Mouse (Mus musculus): Measurements from ENCODE around the gene Mta3. TPM values are rescaled to one million over a fixed set of nuclear protein-coding genes. Genes with fewer than 3 reads are reported as not detected.

Gene Mta3
- polyA plus RNA-seq, 1 experiment from 2014 or later = 63.0 TPM

DNA sequence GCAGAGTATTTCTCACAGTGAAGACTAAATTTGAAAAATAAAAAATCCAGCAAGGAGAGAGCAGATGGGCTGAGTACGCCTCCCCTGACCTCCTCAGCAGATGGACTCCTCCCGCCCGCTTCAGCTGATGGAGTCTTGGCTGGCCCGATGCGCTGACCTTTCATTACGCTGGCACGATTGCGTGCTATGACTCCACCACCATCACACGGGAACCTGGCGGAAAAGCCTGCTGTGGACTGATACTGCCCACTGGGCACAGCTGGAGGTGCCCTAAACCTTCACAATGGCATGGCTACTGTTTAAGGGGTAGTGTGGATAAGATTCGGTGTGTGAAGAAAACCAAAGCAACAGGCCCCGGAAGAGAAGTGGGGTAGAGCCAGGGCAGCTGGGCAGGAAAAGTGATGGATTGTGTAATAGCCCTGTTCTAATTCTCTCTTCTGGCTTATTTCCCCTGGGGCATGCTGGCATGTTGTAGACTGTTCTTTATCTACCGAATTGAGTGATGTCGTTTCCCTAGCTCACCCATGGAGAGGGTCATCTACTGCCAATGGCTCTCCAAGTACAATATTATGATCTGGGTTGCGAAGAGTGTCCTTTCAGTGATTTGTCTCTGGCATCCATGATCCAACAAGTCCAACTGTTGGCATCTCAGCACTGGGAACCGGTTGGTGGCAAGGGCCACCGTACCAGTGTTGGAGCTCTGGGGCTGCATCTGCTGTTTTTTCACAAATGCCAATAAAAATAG is 106.4 kb downstream of the Mta3 start:
- 92% methylated on average over 17 of the region's 17 CpGs for WGBS
- no peaks in the 10 kb centered on the region for H3K9me3 ChIP-seq (ENCODE audit: control insufficient read depth, low read length)
- DNase-seq (ENCODE audit: low spot score) (no peak), ATAC-seq (replicated peaks; ENCODE audit: low FRiP score) (no peak)
- no peaks in the 10 kb centered on the region for H3K27me3 ChIP-seq (replicated peaks; ENCODE audit: control insufficient read depth, insufficient read depth, low read length)
- H3K36me3 ChIP-seq (ENCODE audit: control insufficient read depth, insufficient read depth, low read length) = peaks cover 7% of the 10 kb centered on the region; the same call in 1 of the 2 replicates
- no peak overlapping the region for H3K27ac ChIP-seq (ENCODE audit: low read depth, low read length)
- no peak overlapping the region for H3K4me2 ChIP-seq
- no peak overlapping the region for H3K9ac ChIP-seq (ENCODE audit: low read depth, low read length)
- H3K4me3 ChIP-seq (ENCODE audit: low read depth, low read length) = no peak overlapping the region
- H3K4me1 ChIP-seq (replicated peaks; ENCODE audit: control insufficient read depth, insufficient read depth, low read length) = peaks cover 31% of the 10 kb centered on the region

- H3K9ac ChIP-seq (ENCODE audit: low read depth, low read length) = no peak overlapping the region
- DNase-seq (ENCODE audit: low spot score) (no peak), ATAC-seq (replicated peaks; ENCODE audit: low FRiP score) (no peak)
- H3K27ac ChIP-seq (ENCODE audit: low read depth, low read length) = no peak overlapping the region
- no peak overlapping the region for H3K4me3 ChIP-seq (ENCODE audit: low read depth, low read length)
- H3K4me1 ChIP-seq (replicated peaks; ENCODE audit: control insufficient read depth, insufficient read depth, low read length) = peaks cover 25% of the 10 kb centered on the region
- H3K36me3 ChIP-seq (ENCODE audit: control insufficient read depth, insufficient read depth, low read length) = peaks cover 7% of the 10 kb centered on the region; the same call in 1 of the 2 replicates
- no peaks in the 10 kb centered on the region for H3K9me3 ChIP-seq (ENCODE audit: control insufficient read depth, low read length)
- 83% methylated on average over 4 of the region's 4 CpGs for WGBS
- no peaks in the 10 kb centered on the region for H3K27me3 ChIP-seq (replicated peaks; ENCODE audit: control insufficient read depth, insufficient read depth, low read length)
- H3K4me2 ChIP-seq = no peak overlapping the region
Measured at GRCm38 (mm10) chr17:83813050-83813449, 107.1 kb downstream of the Mta3 start.

GRCm38 (mm10) chr17:83816996-83817395 is 111.0 kb downstream of the Mta3 start:
- 74% methylated on average over 7 of the region's 7 CpGs for WGBS
- H3K27ac ChIP-seq (ENCODE audit: low read depth, low read length) = no peak overlapping the region

GRCm38 (mm10) chr17:83819503-83819902 is 113.5 kb downstream of the Mta3 start:
- Histone ChIP-seq H3K9me3 (ENCODE audit: control insufficient read depth, low read length) (no peaks in the 10 kb centered on the region), H3K4me3 (ENCODE audit: low read depth, low read length) (no peak overlapping the region), H3K27me3 (replicated peaks; ENCODE audit: control insufficient read depth, insufficient read depth, low read length) (no peaks in the 10 kb centered on the region), H3K4me2 (no peak overlapping the region), H3K27ac (ENCODE audit: low read depth, low read length) (no peak overlapping the region), H3K36me3 (ENCODE audit: control insufficient read depth, insufficient read depth, low read length) (0 out of 2 replicates have a peak, but pooled peaks cover 2% of the 10 kb centered on the region), H3K4me1 (replicated peaks; ENCODE audit: control insufficient read depth, insufficient read depth, low read length) (0 out of 2 replicates have a peak, but pooled peaks cover 3% of the 10 kb centered on the region), H3K9ac (ENCODE audit: low read depth, low read length) (no peak overlapping the region)
- DNase-seq (ENCODE audit: low spot score) (no peak), ATAC-seq (replicated peaks; ENCODE audit: low FRiP score) (no peak)
- WGBS = 66% methylated on average over 8 of the region's 8 CpGs

More at GRCm38 (mm10) chr17:83816996-83817395, 111.0 kb downstream of the Mta3 start:
- Histone ChIP-seq H3K9me3 (ENCODE audit: control insufficient read depth, low read length) (no peaks in the 10 kb centered on the region), H3K4me1 (replicated peaks; ENCODE audit: control insufficient read depth, insufficient read depth, low read length) (0 out of 2 replicates have a peak, but pooled peaks cover 3% of the 10 kb centered on the region), H3K36me3 (ENCODE audit: control insufficient read depth, insufficient read depth, low read length) (0 out of 2 replicates have a peak, but pooled peaks cover 2% of the 10 kb centered on the region), H3K4me3 (ENCODE audit: low read depth, low read length) (no peak overlapping the region), H3K4me2 (no peak overlapping the region), H3K27me3 (replicated peaks; ENCODE audit: control insufficient read depth, insufficient read depth, low read length) (no peaks in the 10 kb centered on the region), H3K9ac (ENCODE audit: low read depth, low read length) (no peak overlapping the region)
- ATAC-seq (replicated peaks; ENCODE audit: low FRiP score) (no peak), DNase-seq (ENCODE audit: low spot score) (no peak)

DNA sequence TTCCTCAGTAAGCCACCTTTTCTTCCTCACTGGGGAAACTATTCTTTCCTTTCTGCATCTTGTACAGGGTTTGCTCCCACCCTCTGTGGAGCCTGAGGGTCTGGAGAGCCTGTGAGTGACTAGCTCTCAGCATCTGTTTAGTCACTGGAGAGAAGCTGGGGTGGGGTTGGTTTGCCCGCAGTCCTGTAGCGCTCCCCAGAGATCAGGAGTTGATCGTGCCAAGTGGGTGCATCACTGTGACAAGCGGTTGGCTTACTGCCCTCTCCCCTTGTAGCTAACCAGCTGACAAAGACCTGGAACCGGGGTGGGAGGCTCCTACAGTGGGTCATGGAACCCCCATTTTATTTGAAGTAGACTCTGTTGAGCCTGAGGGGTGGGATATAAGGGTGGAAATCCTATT is 114.7 kb downstream of the Mta3 start:
- WGBS = 87% methylated on average over 5 of the region's 5 CpGs
- Histone ChIP-seq H3K4me2 (no peak overlapping the region), H3K9me3 (ENCODE audit: control insufficient read depth, low read length) (no peaks in the 10 kb centered on the region), H3K9ac (ENCODE audit: low read depth, low read length) (no peak overlapping the region), H3K4me1 (replicated peaks; ENCODE audit: control insufficient read depth, insufficient read depth, low read length) (0 out of 2 replicates have a peak, but pooled peaks cover 3% of the 10 kb centered on the region), H3K36me3 (ENCODE audit: control insufficient read depth, insufficient read depth, low read length) (no peaks in the 10 kb centered on the region), H3K27ac (ENCODE audit: low read depth, low read length) (no peak overlapping the region), H3K4me3 (ENCODE audit: low read depth, low read length) (no peak overlapping the region), H3K27me3 (replicated peaks; ENCODE audit: control insufficient read depth, insufficient read depth, low read length) (no peaks in the 10 kb centered on the region)
- ATAC-seq (replicated peaks; ENCODE audit: low FRiP score) = no peak
- DNase-seq (ENCODE audit: low spot score) = no peak

- H3K9me3 ChIP-seq (ENCODE audit: control insufficient read depth, low read length) = no peaks in the 10 kb centered on the region
- DNase-seq (ENCODE audit: low spot score) (no peak), ATAC-seq (replicated peaks; ENCODE audit: low FRiP score) (no peak)
- H3K9ac ChIP-seq (ENCODE audit: low read depth, low read length) = no peak overlapping the region
- H3K27ac ChIP-seq (ENCODE audit: low read depth, low read length) = no peak overlapping the region
- 0 out of 2 replicates have a peak, but pooled peaks cover 3% of the 10 kb centered on the region for H3K4me1 ChIP-seq (replicated peaks; ENCODE audit: control insufficient read depth, insufficient read depth, low read length)
- H3K36me3 ChIP-seq (ENCODE audit: control insufficient read depth, insufficient read depth, low read length) = no peaks in the 10 kb centered on the region
- WGBS = 74% methylated on average over 3 of the region's 3 CpGs
- no peak overlapping the region for H3K4me2 ChIP-seq
- H3K27me3 ChIP-seq (replicated peaks; ENCODE audit: control insufficient read depth, insufficient read depth, low read length) = no peaks in the 10 kb centered on the region
- no peak overlapping the region for H3K4me3 ChIP-seq (ENCODE audit: low read depth, low read length)
Measured at GRCm38 (mm10) chr17:83821876-83822275, 115.9 kb downstream of the Mta3 start.

DNA sequence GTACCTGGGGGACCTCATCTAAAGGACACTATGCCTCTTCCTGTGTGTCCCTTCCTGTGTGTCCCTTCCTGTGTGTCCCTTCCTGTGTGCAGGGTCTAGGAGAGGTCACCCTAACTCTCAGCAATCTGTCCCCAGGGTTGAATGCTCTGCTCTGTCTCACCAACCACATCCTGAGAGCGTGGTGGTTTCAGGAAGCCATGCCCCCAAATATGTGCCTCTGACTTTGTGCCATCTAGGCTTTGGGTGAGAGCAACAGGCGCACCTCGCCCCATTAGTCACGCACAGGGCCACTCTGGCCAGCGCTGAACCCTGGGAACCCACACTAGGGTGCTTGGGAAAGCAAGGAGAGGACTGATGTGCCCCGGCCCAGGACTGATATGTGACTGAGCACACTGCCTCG is 117.9 kb downstream of the Mta3 start:
- ATAC-seq (replicated peaks; ENCODE audit: low FRiP score) (no peak), DNase-seq (ENCODE audit: low spot score) (no peak)
- Histone ChIP-seq H3K4me1 (replicated peaks; ENCODE audit: control insufficient read depth, insufficient read depth, low read length) (0 out of 2 replicates have a peak, but pooled peaks cover 3% of the 10 kb centered on the region), H3K9me3 (ENCODE audit: control insufficient read depth, low read length) (no peaks in the 10 kb centered on the region), H3K4me3 (ENCODE audit: low read depth, low read length) (no peak overlapping the region), H3K27ac (ENCODE audit: low read depth, low read length) (no peak overlapping the region), H3K9ac (ENCODE audit: low read depth, low read length) (no peak overlapping the region), H3K4me2 (no peak overlapping the region), H3K27me3 (replicated peaks; ENCODE audit: control insufficient read depth, insufficient read depth, low read length) (no peaks in the 10 kb centered on the region), H3K36me3 (ENCODE audit: control insufficient read depth, insufficient read depth, low read length) (no peaks in the 10 kb centered on the region)
- 79% methylated on average over 7 of the region's 7 CpGs for WGBS

GRCm38 (mm10) chr17:83829356-83829755 is 123.4 kb downstream of the Mta3 start:
- no peak for ATAC-seq (replicated peaks; ENCODE audit: low FRiP score)
- no peak overlapping the region for H3K9ac ChIP-seq (ENCODE audit: low read depth, low read length)
- H3K9me3 ChIP-seq (ENCODE audit: control insufficient read depth, low read length) = no peaks in the 10 kb centered on the region
- no peaks in the 10 kb centered on the region for H3K36me3 ChIP-seq (ENCODE audit: control insufficient read depth, insufficient read depth, low read length)
- no peak overlapping the region for H3K4me2 ChIP-seq
- 65% methylated on average over 3 of the region's 3 CpGs for WGBS
- H3K27me3 ChIP-seq (replicated peaks; ENCODE audit: control insufficient read depth, insufficient read depth, low read length) = no peaks in the 10 kb centered on the region
- no peak for DNase-seq (ENCODE audit: low spot score)
- no peaks in the 10 kb centered on the region; the same call in 1 of the 2 replicates for H3K4me1 ChIP-seq (replicated peaks; ENCODE audit: control insufficient read depth, insufficient read depth, low read length)
- no peak overlapping the region for H3K27ac ChIP-seq (ENCODE audit: low read depth, low read length)
- H3K4me3 ChIP-seq (ENCODE audit: low read depth, low read length) = no peak overlapping the region

All from liver, embryonic 11.5 days (tissue).